8 mouse cellular contexts compared by ENCODE assay signal in genomic region chr19:47795009-47795728, GRCm38 (mm10). TPM values are rescaled to one million over a fixed set of nuclear protein-coding genes. Genes with fewer than 3 reads are reported as not detected.
A peak's percentile ranks its signal among the peaks of the same experiment; 100 is the strongest.
DNase-seq lines count a peak whose midpoint lies in the region; ATAC-seq lines count a peak whose summit lies in the region.

No protein-coding gene starts in this region.

- no peaks in the 10 kb centered on the region for H3K36me3 ChIP-seq in liver, embryonic 12.5 days
- no peaks in the 10 kb centered on the region for H3K36me3 ChIP-seq in limb, embryonic 11.5 days (ENCODE audit: control insufficient read depth, insufficient read depth, low read length)

- peak; percentile 64 for DNase-seq in liver
- peak; percentile 13 to 26 for DNase-seq in adrenal gland, postnatal 4 days (ENCODE audit: low spot score in 2 of 2)
- peak; percentile 34 to 66 for DNase-seq in kidney, adult 8-10 months
- DNase-seq in limb, embryonic 11.5 days (ENCODE audit: low spot score): peak; percentile 67
- peak; percentile 59 for DNase-seq in ovary, postnatal 36 days (ENCODE audit: low spot score)
- DNase-seq in thymus, postnatal 0 days (ENCODE audit: low spot score): peak; percentile 72

- ATAC-seq in liver, embryonic 12.5 days: no peak
- 0 out of 2 replicates have a peak, but pooled peaks have one; percentile 46 for ATAC-seq in erythroid progenitor cell, adult 5-6 weeks (replicated peaks; ENCODE audit: low FRiP score, poor library complexity, severe bottlenecking)
- no peak for ATAC-seq in limb, embryonic 11.5 days (ENCODE audit: insufficient number of reproducible peaks, low FRiP score, low TSS enrichment, low read depth)

- no peaks in the 10 kb centered on the region for H3K9me3 ChIP-seq in liver, embryonic 12.5 days (replicated peaks)
- no peaks in the 10 kb centered on the region for H3K9me3 ChIP-seq in limb, embryonic 11.5 days (ENCODE audit: control insufficient read depth, low read length)

- 51% methylated on average over 15 of the region's 15 CpGs for WGBS in liver, embryonic 12.5 days (ENCODE audit: insufficient replicate concordance)
- 60% methylated on average over 15 of the region's 15 CpGs for WGBS in limb, embryonic 11.5 days

- no peak overlapping the region for H3K27ac ChIP-seq in liver, embryonic 12.5 days
- no peak overlapping the region for H3K27ac ChIP-seq in limb, embryonic 11.5 days (replicated peaks; ENCODE audit: low read depth, low read length)

- H3K9ac ChIP-seq in liver, embryonic 12.5 days: no peak overlapping the region
- no peak overlapping the region for H3K9ac ChIP-seq in limb, embryonic 11.5 days (ENCODE audit: low read length)

- H3K4me1 ChIP-seq in liver, embryonic 12.5 days: peaks cover 11% of the 10 kb centered on the region; the same call in 1 of the 2 replicates
- 0 out of 2 replicates have a peak, but pooled peaks cover 5% of the 10 kb centered on the region for H3K4me1 ChIP-seq in limb, embryonic 11.5 days (ENCODE audit: control insufficient read depth, insufficient read depth, low read length)

- H3K27me3 ChIP-seq in liver, embryonic 12.5 days (replicated peaks): no peaks in the 10 kb centered on the region
- no peaks in the 10 kb centered on the region for H3K27me3 ChIP-seq in limb, embryonic 11.5 days (ENCODE audit: control insufficient read depth, insufficient read depth, low read length)

- no peak overlapping the region for H3K4me2 ChIP-seq in liver, embryonic 12.5 days
- no peak overlapping the region for H3K4me2 ChIP-seq in limb, embryonic 11.5 days (ENCODE audit: low read depth, severe bottlenecking)

- H3K4me3 ChIP-seq in liver, embryonic 12.5 days: no peak overlapping the region
- no peak overlapping the region for H3K4me3 ChIP-seq in limb, embryonic 11.5 days (ENCODE audit: low read depth, low read length)

RNA-seq across cellular contexts. Expression of gene Gsto1, which starts 59.6 kb away (rescaled TPM):
- polyA plus RNA-seq in liver, embryonic 12.5 days (2016; fragmentation: Nextera tagmentation; extraction: Ambion mirVana): 119 and 123 TPM in 2 replicates
- 100 to 1,000 TPM; 121 to 129 TPM for total RNA-seq in adrenal gland, postnatal 4 days (2021)
- 44.0 and 62.5 TPM in 2 replicates for total RNA-seq in erythroid progenitor cell, adult 5-6 weeks (2015; ENCODE audit: low replicate concordance)
- 11.0 and 26.1 TPM in 2 replicates for total RNA-seq in erythroid progenitor cell, adult 5-6 weeks (2017; ENCODE audit: low replicate concordance)
- polyA plus RNA-seq in limb, embryonic 11.5 days (2014; fragmentation: Nextera tagmentation; extraction: Ambion mirVana): 232 and 249 TPM in 2 replicates
- 84.0 and 157 TPM in 2 replicates for polyA plus RNA-seq in thymus, postnatal 0 days (2015; fragmentation: Nextera tagmentation; extraction: Ambion mirVana)

Comparison
In these comparisons a context has a peak if more than half of its experiments do, and no peak if none do; other contexts are left out.
1. DNase-seq: peak in every context shown above with its lines; median percentile 72 in thymus, postnatal 0 days; 67 in limb, embryonic 11.5 days; 64 in liver; 59 in ovary, postnatal 36 days; 50 in kidney, adult 8-10 months; 20 in adrenal gland, postnatal 4 days.